Mouse (Mus musculus) heart, postnatal 4 days (tissue): ENCODE measurements around the gene Prps2. TPM values are rescaled to one million over a fixed set of nuclear protein-coding genes. Genes with fewer than 3 reads are reported as not detected.
"Not testable (repeated sequence)": the region's sequence is repeated elsewhere in the genome, so short reads cannot be mapped to it uniquely, and the experiment has no call there.

ENCODE experiments used
- DNase-seq: peaks from one replicate; pipeline ENCODE4 v3.0.0; 2021
- total RNA-seq, 2 experiments: library from RNA; stranded (reverse); gene quantifications; 2 replicates each; pipeline ENCODE4 v1.2.3; 2021

Gene Prps2
- total RNA-seq, 2 experiments from 2014 or later: 24.9 to 29.2 TPM

DNA sequence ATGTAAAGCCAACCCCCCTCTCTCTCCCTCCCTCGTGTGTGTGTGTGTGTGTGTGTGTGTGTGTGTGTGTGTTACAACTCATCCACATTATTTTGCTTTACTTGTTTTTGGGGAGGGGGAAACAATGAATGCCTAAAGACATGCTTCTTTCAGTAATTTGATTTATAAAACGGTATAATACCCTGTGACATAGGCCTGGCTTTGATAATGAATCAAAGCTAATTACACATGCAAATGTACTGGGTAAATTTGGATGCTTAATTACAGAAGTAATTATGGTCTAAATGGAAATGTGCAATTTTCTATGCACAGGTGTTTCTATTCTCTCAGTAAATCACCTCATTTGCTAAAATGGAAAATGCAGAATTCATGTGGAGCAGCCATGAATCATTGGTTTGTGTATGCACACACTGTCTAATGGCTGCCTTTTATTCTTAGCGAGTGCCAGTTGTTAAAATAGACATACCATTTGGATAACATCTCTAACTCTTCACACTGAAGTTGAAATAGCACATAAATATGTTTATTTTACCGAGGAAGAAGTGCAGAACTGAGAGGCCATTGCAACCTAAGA lies 61.2 kb downstream of the Prps2 start:
- no peak for DNase-seq

GRCm38 (mm10) chrX:167318819-167319396 lies 63.6 kb downstream of the Prps2 start:
- DNase-seq: no peak

GRCm38 (mm10) chrX:167315766-167316165 lies 66.8 kb downstream of the Prps2 start:
- DNase-seq: no peak

- no peak for DNase-seq
These were observed 67.3 kb downstream of the Prps2 start for GRCm38 (mm10) chrX:167315093-167315726.

GRCm38 (mm10) chrX:167302061-167302460 lies 80.5 kb downstream of the Prps2 start:
- DNase-seq: not testable (repeated sequence)

Other genes starting within 250 kb of the Prps2 start
- gene Tmsb4x, start 173.4 kb downstream of the Prps2 start, total RNA-seq: 100 to 1,000 TPM; 856 to 962 TPM
- under 1 TPM; 0.77 to 0.86 TPM for gene Tlr8, start 118.4 kb downstream of the Prps2 start, total RNA-seq
- gene Tlr7, start 52.2 kb downstream of the Prps2 start, total RNA-seq: under 1 TPM; 0.83 to 0.99 TPM